Mouse (Mus musculus) spleen, adult 2 months (tissue): ENCODE data around the gene Gm21954. TPM values are rescaled to one million over a fixed set of nuclear protein-coding genes. Genes with fewer than 3 reads are reported as not detected.

Source experiments
- DNase-seq, 2 experiments: peaks; one replicate each; pipeline versions ENCODE4 v3.0.0 to v3.0.0-alpha.2; 2012 to 2021; ENCODE audit warnings: low spot score in 2 of 2, low read depth in 1 of 2
- H3K27ac ChIP-seq: fragments of 200-500 bp; 2 replicates; pipeline ENCODE4 v1.5.1; 2012; ENCODE audit warnings: low read length, inconsistent platforms; ENCODE audit not compliant: insufficient read depth
- H3K27me3 ChIP-seq: fragments of 200-500 bp; 2 replicates; pipeline ENCODE4 v1.6.1; 2012; ENCODE audit warnings: mild to moderate bottlenecking, moderate library complexity, low read length, inconsistent platforms; ENCODE audit not compliant: control insufficient read depth, insufficient read depth
- H3K36me3 ChIP-seq: fragments of 200-500 bp; 2 replicates; pipeline ENCODE4 v1.6.1; 2012; ENCODE audit warnings: mild to moderate bottlenecking, low read length, inconsistent platforms; ENCODE audit not compliant: control insufficient read depth, insufficient read depth
- H3K4me1 ChIP-seq: fragments of 200-500 bp; 2 replicates; pipeline ENCODE4 v1.6.1; 2011; ENCODE audit warnings: inconsistent platforms; ENCODE audit not compliant: control insufficient read depth, insufficient read depth, insufficient read length
- H3K4me3 ChIP-seq: fragments of 200-500 bp; 2 replicates; pipeline ENCODE4 v1.5.1; 2011; ENCODE audit warnings: mild to moderate bottlenecking, inconsistent platforms; ENCODE audit not compliant: insufficient read depth, insufficient read length; ENCODE audit errors: extremely low read depth
- CTCF ChIP-seq: fragments of 200-500 bp; IDR thresholded peaks from 2 replicates; pipeline ENCODE4 v1.5.1; 2011; ENCODE audit warnings: mild to moderate bottlenecking, inconsistent platforms; ENCODE audit not compliant: insufficient read depth, insufficient read length, insufficient replicate concordance; ENCODE audit errors: extremely low read depth
- POLR2A ChIP-seq: fragments of 200-500 bp; IDR thresholded peaks from 2 replicates; pipeline ENCODE4 v1.6.1; 2011; ENCODE audit warnings: low read depth, low read length, inconsistent platforms
- WGBS: fragments of 180-500 bp; shearing (Covaris S2); methylation state at CpG from one replicate; pipeline ENCODE4 v1.1.7; 2018; 5-methylcytosine and 5-hydroxymethylcytosine counted together
- polyA plus RNA-seq: library from polyadenylated mRNA; depleted of rRNA; stranded (reverse); fragments of >200 nt; gene quantifications from 2 replicates; pipeline ENCODE4 v1.2.3, GENCODE M21; 2012

The Gm21954 gene
- polyA plus RNA-seq, 1 experiment = not detected

DNA sequence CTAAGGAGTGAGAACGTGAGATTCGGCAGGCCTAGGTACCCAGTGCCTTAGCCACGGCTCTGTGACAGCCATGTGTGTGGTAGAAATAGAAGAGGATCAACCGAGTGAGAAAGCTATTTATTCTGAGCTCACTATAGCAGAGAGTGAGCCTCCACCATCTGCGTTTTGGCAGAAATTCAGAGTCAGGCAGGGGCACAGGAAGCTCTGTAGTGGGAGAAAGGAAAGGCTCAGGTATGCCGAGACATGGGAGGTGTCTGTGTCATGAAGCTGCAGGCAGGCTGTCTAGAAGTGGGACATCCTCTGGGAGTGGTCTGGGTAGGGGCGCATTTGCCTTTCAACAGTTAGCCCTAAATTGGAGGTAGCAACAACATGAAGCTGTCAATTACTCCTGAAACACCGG, 31.7 kb downstream of the Gm21954 start:
- Histone ChIP-seq H3K27ac (no peak overlapping the region), H3K27me3 (no peaks in the 10 kb centered on the region), H3K36me3 (no peaks in the 10 kb centered on the region), H3K4me3 (no peak overlapping the region), H3K4me1 (0 out of 2 replicates have a peak, but pooled peaks cover 2% of the 10 kb centered on the region)
- DNase-seq = no peak
- 54% methylated on average over 8 of the region's 8 CpGs for WGBS
- TF ChIP-seq POLR2A = no peak
- TF ChIP-seq CTCF = no peak

DNA sequence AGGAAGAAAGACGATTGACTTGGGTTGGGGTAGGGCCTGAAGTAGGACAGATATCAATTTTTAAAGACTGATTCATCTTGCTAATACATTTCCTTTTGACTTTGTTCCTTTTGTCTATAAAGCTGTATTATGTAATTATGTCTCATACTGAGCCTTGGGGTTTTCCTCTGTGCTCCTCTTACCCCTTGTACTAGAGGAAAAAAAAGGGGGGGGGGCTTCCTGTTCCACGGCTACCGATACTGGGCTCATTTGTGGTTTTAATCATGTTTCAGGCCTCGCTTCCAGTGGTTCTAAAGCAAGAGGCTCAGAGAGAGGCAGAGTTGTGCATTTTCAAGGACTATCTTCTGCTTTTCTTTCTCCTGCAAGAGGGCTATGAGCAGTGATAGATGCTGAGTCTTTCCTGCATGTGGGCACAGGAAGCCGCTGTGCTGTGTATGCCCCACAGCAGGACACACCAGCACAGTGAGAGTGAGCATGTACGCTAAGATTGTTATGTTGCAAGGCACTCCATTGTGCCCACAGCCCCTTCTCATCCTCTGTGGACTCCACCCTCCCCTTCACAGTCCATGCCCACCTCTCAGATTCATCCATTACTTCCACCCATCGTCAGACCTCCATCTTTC, 33.1 kb downstream of the Gm21954 start:
- no peak for DNase-seq
- Histone ChIP-seq H3K4me3 (no peak overlapping the region), H3K27me3 (no peaks in the 10 kb centered on the region), H3K27ac (no peak overlapping the region), H3K4me1 (0 out of 2 replicates have a peak, but pooled peaks cover 2% of the 10 kb centered on the region), H3K36me3 (no peaks in the 10 kb centered on the region)
- TF ChIP-seq POLR2A = no peak
- no peak for TF ChIP-seq CTCF
- WGBS = 14% methylated on average over 7 of the region's 7 CpGs

DNA sequence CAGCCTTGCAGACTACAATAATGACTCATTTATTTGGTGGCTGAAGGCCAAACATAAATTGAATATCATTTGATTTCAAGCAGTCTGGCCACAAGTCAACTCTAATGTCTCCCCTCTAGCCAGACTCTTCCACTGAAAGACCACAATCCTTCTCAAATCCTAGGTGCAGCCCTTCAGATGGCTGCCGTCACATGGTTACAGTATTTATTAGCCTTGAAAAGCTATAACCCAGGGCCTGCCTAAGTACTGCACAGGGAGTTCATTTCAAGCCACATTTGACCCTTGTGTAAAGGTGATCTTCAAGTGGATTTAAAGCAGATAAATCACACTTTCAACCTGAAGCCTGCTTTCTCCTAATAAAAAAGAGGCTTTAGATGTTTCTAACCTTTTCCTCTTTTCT, 37.7 kb downstream of the Gm21954 start:
- no peak overlapping the region for H3K4me3 ChIP-seq
- no peak for TF ChIP-seq CTCF
- TF ChIP-seq POLR2A = no peak
- H3K27ac ChIP-seq = no peak overlapping the region
- H3K4me1 ChIP-seq = 0 out of 2 replicates have a peak, but pooled peaks cover 2% of the 10 kb centered on the region
- DNase-seq = no peak
- no peaks in the 10 kb centered on the region for H3K36me3 ChIP-seq
- WGBS = 95% methylated on average over 1 of the region's 1 CpGs
- no peaks in the 10 kb centered on the region for H3K27me3 ChIP-seq

DNA sequence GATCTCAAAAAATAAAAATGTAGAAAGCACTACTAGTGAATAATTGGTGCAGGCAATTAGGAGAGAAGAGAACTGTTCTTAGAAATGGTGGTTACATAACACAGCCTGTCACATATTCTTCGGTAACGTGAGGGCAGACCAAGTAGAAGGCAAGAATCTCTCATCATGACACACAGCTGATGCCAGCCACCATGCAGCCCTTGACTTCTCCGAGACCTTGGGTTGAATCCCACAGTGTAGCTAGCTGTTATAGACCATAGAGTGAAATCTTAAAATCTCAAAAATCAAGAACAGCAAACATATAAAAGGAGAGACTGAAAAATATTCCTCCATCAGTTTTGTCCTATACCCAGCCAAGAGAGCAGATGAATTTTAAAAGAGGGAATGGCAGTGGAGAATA, 40.8 kb downstream of the Gm21954 start:
- no peak overlapping the region for H3K27ac ChIP-seq
- no peaks in the 10 kb centered on the region for H3K4me1 ChIP-seq
- TF ChIP-seq POLR2A = no peak
- no peak for TF ChIP-seq CTCF
- H3K4me3 ChIP-seq = no peak overlapping the region
- DNase-seq = no peak
- H3K27me3 ChIP-seq = no peaks in the 10 kb centered on the region
- no peaks in the 10 kb centered on the region for H3K36me3 ChIP-seq
- WGBS = 90% methylated on average over 3 of the region's 3 CpGs

DNA sequence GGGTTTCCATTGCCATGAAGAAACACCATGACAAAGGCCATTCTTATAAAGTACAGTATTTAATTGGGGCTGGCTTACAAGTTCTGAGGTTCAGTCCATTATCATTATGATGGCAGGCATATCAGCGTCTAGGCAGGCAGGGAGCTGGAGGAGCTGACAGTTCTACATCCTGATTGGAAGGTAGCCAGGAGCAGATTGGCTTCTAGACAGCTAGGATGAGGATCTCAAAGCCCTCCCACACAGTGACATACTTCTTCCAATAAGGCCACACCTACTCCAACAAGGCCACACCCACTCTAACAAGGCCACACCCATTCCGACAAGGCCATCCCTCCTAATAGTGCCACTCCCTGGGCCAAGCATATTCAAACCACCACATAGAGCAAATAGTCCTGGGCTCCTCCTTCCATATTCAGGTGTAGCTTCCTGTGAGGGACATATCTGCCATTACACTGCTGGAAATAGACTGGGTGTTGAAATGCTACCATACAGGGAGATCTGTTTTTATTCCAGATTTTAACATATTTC, 41.9 kb downstream of the Gm21954 start:
- Histone ChIP-seq H3K36me3 (no peaks in the 10 kb centered on the region), H3K27ac (no peak overlapping the region), H3K4me1 (no peaks in the 10 kb centered on the region), H3K27me3 (no peaks in the 10 kb centered on the region), H3K4me3 (no peak overlapping the region)
- 79% methylated on average over 2 of the region's 2 CpGs for WGBS
- TF ChIP-seq CTCF = no peak
- TF ChIP-seq POLR2A = no peak
- DNase-seq = no peak

DNA sequence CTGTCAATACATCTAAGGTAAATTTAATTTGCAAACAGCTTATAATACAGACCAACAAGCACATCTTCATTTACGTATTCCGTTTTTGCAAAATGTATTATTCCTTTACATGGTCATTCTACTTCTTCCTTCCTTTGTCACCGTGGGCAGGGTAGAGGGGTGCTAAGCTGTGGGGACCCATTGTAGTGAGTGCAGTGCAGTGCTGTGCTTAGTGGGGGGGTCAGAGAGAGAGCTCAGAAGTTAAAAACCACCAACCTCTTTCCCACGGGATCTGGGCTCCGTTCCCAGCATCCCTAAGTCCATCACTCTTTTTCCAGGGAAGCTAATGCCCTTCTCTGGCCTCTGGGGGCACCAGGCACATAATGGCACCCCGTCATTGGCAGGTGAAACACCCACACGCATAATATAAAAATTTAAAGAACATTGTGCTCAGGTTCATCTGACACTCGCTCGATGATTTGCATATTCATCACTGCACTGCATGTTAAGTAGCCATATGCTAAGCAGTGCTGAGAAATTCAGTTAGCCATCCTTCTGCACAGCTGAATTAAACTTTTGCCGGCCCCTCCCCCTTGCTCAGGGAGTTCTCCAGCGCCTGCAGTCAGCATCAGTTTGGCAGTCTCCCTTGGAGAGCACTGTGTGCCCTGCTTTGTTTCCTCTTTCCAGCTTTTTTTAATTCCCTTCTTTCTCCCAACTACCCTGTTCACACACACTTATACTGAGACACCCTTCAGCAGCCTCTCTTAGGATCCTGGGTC, 48.2 kb downstream of the Gm21954 start:
- Histone ChIP-seq H3K27ac (no peak overlapping the region), H3K4me3 (no peak overlapping the region), H3K27me3 (no peaks in the 10 kb centered on the region; the same call in 1 of the 2 replicates), H3K4me1 (no peaks in the 10 kb centered on the region), H3K36me3 (no peaks in the 10 kb centered on the region)
- 52% methylated on average over 11 of the region's 11 CpGs for WGBS
- no peak for TF ChIP-seq CTCF
- TF ChIP-seq POLR2A = no peak
- DNase-seq = no peak
